Mouse (Mus musculus) embryonic facial prominence, embryonic 14.5 days (tissue): ENCODE data around the gene Acot13. TPM values are rescaled to one million over a fixed set of nuclear protein-coding genes. Genes with fewer than 3 reads are reported as not detected.
"Not testable (repeated sequence)": the region's sequence is repeated elsewhere in the genome, so short reads cannot be mapped to it uniquely, and the experiment has no call there.

Source experiments
- ATAC-seq: fragments of 200-750 bp; cut with Nextera tagmentation; 2 replicates; pipeline ENCODE4 v1.8.0; 2017; ENCODE audit warnings: low read depth, moderate number of reproducible peaks, moderate TSS enrichment
- DNase-seq: peaks from one replicate; pipeline ENCODE4 v3.0.0-alpha.2; 2015; ENCODE audit warnings: low spot score
- H3K27ac ChIP-seq: fragments of 300-500 bp; sonication (generic); replicated peaks from 2 replicates; pipeline ENCODE4 v1.5.1; 2014; ENCODE audit warnings: low read depth, mild to moderate bottlenecking, low read length, moderate library complexity
- H3K27me3 ChIP-seq: fragments of 300-500 bp; sonication (generic); replicated peaks from 2 replicates; pipeline ENCODE4 v1.6.1; 2014; ENCODE audit warnings: low read length; ENCODE audit not compliant: control insufficient read depth, insufficient read depth
- H3K36me3 ChIP-seq: fragments of 300-500 bp; sonication (generic); 2 replicates; pipeline ENCODE4 v1.6.1; 2014; ENCODE audit warnings: low read length, mixed read lengths; ENCODE audit not compliant: control insufficient read depth, insufficient read depth
- H3K4me1 ChIP-seq: fragments of 300-500 bp; sonication (generic); 2 replicates; pipeline ENCODE4 v1.6.1; 2014; ENCODE audit warnings: antibody characterized with exemption, low read length; ENCODE audit not compliant: control insufficient read depth, insufficient read depth
- H3K4me2 ChIP-seq: fragments of 300-500 bp; sonication (generic); 2 replicates; pipeline ENCODE4 v1.6.1; 2014; ENCODE audit warnings: low read depth, mild to moderate bottlenecking, low read length, moderate library complexity, mixed read lengths
- H3K4me3 ChIP-seq: fragments of 300-500 bp; sonication (generic); 2 replicates; pipeline ENCODE4 v1.5.1; 2014; ENCODE audit warnings: low read depth, mild to moderate bottlenecking, low read length
- H3K9ac ChIP-seq: fragments of 300-500 bp; sonication (generic); 2 replicates; pipeline ENCODE4 v1.6.1; 2014; ENCODE audit warnings: low read depth, mild to moderate bottlenecking, low read length, moderate library complexity, mixed read lengths
- H3K9me3 ChIP-seq: fragments of 300-500 bp; sonication (generic); 2 replicates; pipeline ENCODE4 v1.6.1; 2016; ENCODE audit warnings: low read length; ENCODE audit not compliant: control insufficient read depth
- WGBS: fragments of 180-500 bp; shearing (Covaris S2); extraction: QIAGEN DNeasy Blood & Tissue Kit; methylation state at CpG from one replicate; pipeline ENCODE4 v1.1.7; 2014; 5-methylcytosine and 5-hydroxymethylcytosine counted together
- polyA plus RNA-seq: library from polyadenylated mRNA; unstranded; fragments of >200 nt; fragmentation: Nextera tagmentation; extraction: Ambion mirVana; gene quantifications from 2 replicates; pipeline ENCODE4 v1.2.1, GENCODE M21; 2014

Gene Acot13
- polyA plus RNA-seq, 1 experiment from 2014 or later = 77.0 TPM

GRCm38 (mm10) chr13:24786014-24786490 lies 45.3 kb downstream of the Acot13 start:
- peak; percentile 65; the same call in 1 of the 2 replicates for ATAC-seq
- no peaks in the 10 kb centered on the region for H3K4me1 ChIP-seq

GRCm38 (mm10) chr13:24781916-24782315 lies 49.4 kb downstream of the Acot13 start:
- no peaks in the 10 kb centered on the region for H3K36me3 ChIP-seq
- H3K9ac ChIP-seq = no peak overlapping the region
- H3K4me2 ChIP-seq = no peak overlapping the region
- 57% methylated on average over 5 of the region's 5 CpGs for WGBS
- no peaks in the 10 kb centered on the region for H3K4me1 ChIP-seq
- no peaks in the 10 kb centered on the region for H3K9me3 ChIP-seq
- DNase-seq (peak; percentile 29), ATAC-seq (no peak)
- no peaks in the 10 kb centered on the region for H3K27me3 ChIP-seq
- no peak overlapping the region for H3K27ac ChIP-seq
- H3K4me3 ChIP-seq = no peak overlapping the region

More at GRCm38 (mm10) chr13:24786014-24786490, 45.3 kb downstream of the Acot13 start:
- Histone ChIP-seq H3K4me3 (no peak overlapping the region), H3K27ac (no peak overlapping the region), H3K9ac (no peak overlapping the region), H3K36me3 (no peaks in the 10 kb centered on the region), H3K27me3 (no peaks in the 10 kb centered on the region), H3K4me2 (no peak overlapping the region), H3K9me3 (no peaks in the 10 kb centered on the region)
- 66% methylated on average over 11 of the region's 11 CpGs for WGBS
- peak; percentile 24 for DNase-seq

- Histone ChIP-seq H3K9ac (no peak overlapping the region), H3K9me3 (no peaks in the 10 kb centered on the region), H3K4me2 (no peak overlapping the region), H3K36me3 (no peaks in the 10 kb centered on the region), H3K4me1 (no peaks in the 10 kb centered on the region), H3K4me3 (no peak overlapping the region), H3K27me3 (no peaks in the 10 kb centered on the region), H3K27ac (no peak overlapping the region)
- DNase-seq (no peak), ATAC-seq (no peak)
- 70% methylated on average over 8 of the region's 8 CpGs for WGBS
Observed at GRCm38 (mm10) chr13:24778706-24779380, 52.5 kb downstream of the Acot13 start.

GRCm38 (mm10) chr13:24778026-24778425 lies 53.3 kb downstream of the Acot13 start:
- Histone ChIP-seq H3K27me3 (no peaks in the 10 kb centered on the region), H3K9me3 (no peaks in the 10 kb centered on the region), H3K27ac (no peak overlapping the region), H3K36me3 (no peaks in the 10 kb centered on the region), H3K4me3 (no peak overlapping the region), H3K9ac (no peak overlapping the region), H3K4me2 (no peak overlapping the region), H3K4me1 (no peaks in the 10 kb centered on the region)
- 67% methylated on average over 2 of the region's 2 CpGs for WGBS
- no peak for ATAC-seq
- DNase-seq = no peak

- WGBS = 52% methylated on average over 7 of the region's 7 CpGs
Observed at GRCm38 (mm10) chr13:24776146-24776844, 55.0 kb downstream of the Acot13 start.

DNA sequence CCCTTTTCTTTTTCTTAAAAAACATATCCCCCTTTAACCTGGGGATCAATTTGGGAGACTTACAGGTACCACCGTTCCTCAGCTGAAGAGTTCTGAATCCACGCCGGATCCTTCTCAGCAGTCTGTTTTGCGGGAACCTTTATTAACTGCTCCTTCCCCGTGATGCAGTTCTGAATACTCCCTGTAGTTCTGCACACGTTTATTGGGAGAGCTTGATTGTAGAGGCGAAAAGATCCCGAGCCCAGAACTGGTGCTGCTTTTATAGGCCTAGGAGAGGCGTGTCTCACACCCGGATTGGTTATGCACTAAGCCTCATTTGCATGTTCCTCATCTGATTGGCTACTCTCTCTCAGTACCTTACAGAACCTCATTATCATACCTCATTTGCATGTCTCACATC lies 59.9 kb downstream of the Acot13 start:
- not testable (repeated sequence) for DNase-seq, ATAC-seq
- WGBS = 94% methylated on average over 10 of the region's 10 CpGs

More at GRCm38 (mm10) chr13:24776146-24776844, 55.0 kb downstream of the Acot13 start:
- Histone ChIP-seq H3K27ac (no peak overlapping the region), H3K27me3 (no peaks in the 10 kb centered on the region), H3K4me2 (no peak overlapping the region), H3K4me3 (no peak overlapping the region), H3K9ac (no peak overlapping the region), H3K9me3 (no peaks in the 10 kb centered on the region), H3K36me3 (no peaks in the 10 kb centered on the region), H3K4me1 (no peaks in the 10 kb centered on the region)
- ATAC-seq (no peak), DNase-seq (peak; percentile 74)

More for the DNA sequence above, 59.9 kb downstream of the Acot13 start:
- not testable (repeated sequence) for H3K4me2 ChIP-seq, H3K27ac ChIP-seq, H3K4me1 ChIP-seq, H3K27me3 ChIP-seq, H3K4me3 ChIP-seq, H3K9ac ChIP-seq, H3K36me3 ChIP-seq, H3K9me3 ChIP-seq

Other genes starting within 250 kb of the Acot13 start
- gene Ripor2, start 249.4 kb downstream of the Acot13 start, polyA plus RNA-seq = 6.5 and 7.0 TPM in 2 replicates
- gene Armh2, start 90.3 kb downstream of the Acot13 start, polyA plus RNA-seq = not detected in 2 replicates
- 82.4 and 82.8 TPM in 2 replicates for gene Gmnn, start 69.6 kb downstream of the Acot13 start, polyA plus RNA-seq
- 33.9 and 35.8 TPM in 2 replicates for gene BC005537, start 29.9 kb downstream of the Acot13 start, polyA plus RNA-seq
- gene Tdp2, start 139 bp upstream of the Acot13 start, polyA plus RNA-seq = 44.4 and 46.4 TPM in 2 replicates
- 1.1 and 1.6 TPM in 2 replicates for gene D130043K22Rik, start 13.6 kb upstream of the Acot13 start, polyA plus RNA-seq
- 4.3 and 5.6 TPM in 2 replicates for gene Aldh5a1, start 106.1 kb upstream of the Acot13 start, polyA plus RNA-seq
- gene Gpld1, start 111.6 kb upstream of the Acot13 start, polyA plus RNA-seq = 1.7 and 2.2 TPM in 2 replicates
- gene Mrs2, start 188.8 kb upstream of the Acot13 start, polyA plus RNA-seq = 18.7 and 25.3 TPM in 2 replicates
- 0.69 and 1.7 TPM in 2 replicates for gene Dcdc2a, start 224.5 kb upstream of the Acot13 start, polyA plus RNA-seq